Mouse (Mus musculus) small intestine, adult 2 months (tissue): ENCODE measurements at regions not wholly inside any gene's neighbourhood (a gene's known extent, or its start where the extent isn't known, plus 50 kb on each side); places are given as distances from the start of the nearest gene placed in this dataset.

Experiments used
- CTCF ChIP-seq: fragments of 200-500 bp; IDR thresholded peaks from 2 replicates; pipeline ENCODE4 v1.5.1; 2012; ENCODE audit warnings: low read depth, mild to moderate bottlenecking, control low read depth, inconsistent platforms, low read length, moderate library complexity, mixed read lengths; ENCODE audit not compliant: insufficient replicate concordance, insufficient read length; ENCODE audit errors: extremely low read depth
- POLR2A ChIP-seq: fragments of 200-500 bp; IDR thresholded peaks from 2 replicates; pipeline ENCODE4 v1.6.1; 2012; ENCODE audit warnings: low read depth, mild to moderate bottlenecking, control low read depth, inconsistent platforms, low read length, moderate library complexity

DNA sequence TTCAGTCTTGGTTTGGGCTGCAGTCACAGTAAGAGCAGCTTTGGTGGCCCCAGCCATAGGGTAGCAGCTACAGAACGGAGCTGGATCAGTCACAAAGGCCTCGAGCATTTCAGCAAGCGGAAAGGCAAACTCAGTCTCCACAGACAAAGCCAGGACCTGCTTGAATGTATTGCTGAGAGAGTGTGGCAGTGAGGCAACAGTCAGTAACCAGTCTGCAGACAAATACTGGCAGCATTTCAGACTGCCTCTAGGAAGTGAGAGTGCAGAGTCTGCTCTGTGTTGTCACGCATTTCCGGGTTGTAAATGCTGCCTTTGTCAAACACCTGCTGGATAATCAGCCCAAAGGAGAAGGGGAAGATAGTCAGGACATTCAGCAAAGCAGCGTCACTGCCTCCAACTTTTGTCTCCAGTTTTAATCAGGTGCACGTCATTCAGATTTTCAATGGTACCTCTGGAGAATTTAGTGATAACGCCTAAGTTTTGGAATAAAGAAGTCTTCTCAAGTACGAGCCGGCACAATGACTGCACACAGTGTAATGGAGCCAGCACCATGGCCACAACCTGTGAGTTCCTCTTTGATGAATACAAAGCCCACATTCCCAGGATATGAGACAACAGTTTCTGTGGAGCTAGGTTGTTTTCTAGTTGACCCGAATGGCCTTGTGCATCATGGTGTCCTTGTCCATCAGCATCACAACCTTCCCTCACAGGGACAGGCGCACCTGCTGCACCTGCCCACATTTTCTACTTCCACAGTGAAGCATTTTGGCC, 224.3 kb upstream of the Tmem161b start:
- TF ChIP-seq CTCF (no peak), POLR2A (no peak)
